Mouse (Mus musculus) lung, adult 2 months (tissue): ENCODE data around the gene Carhsp1.

Experiments
- CTCF ChIP-seq: fragments of 200-500 bp; IDR thresholded peaks from 2 replicates; pipeline ENCODE4 v1.5.1; 2011; ENCODE audit warnings: mild to moderate bottlenecking, low read length, control low read depth; ENCODE audit not compliant: insufficient read depth
- POLR2A ChIP-seq: fragments of 200-500 bp; IDR thresholded peaks from 2 replicates; pipeline ENCODE4 v1.6.1; 2011; ENCODE audit warnings: low read depth, mild to moderate bottlenecking, control low read depth, low read length, borderline replicate concordance; ENCODE audit errors: extremely low read depth

DNA sequence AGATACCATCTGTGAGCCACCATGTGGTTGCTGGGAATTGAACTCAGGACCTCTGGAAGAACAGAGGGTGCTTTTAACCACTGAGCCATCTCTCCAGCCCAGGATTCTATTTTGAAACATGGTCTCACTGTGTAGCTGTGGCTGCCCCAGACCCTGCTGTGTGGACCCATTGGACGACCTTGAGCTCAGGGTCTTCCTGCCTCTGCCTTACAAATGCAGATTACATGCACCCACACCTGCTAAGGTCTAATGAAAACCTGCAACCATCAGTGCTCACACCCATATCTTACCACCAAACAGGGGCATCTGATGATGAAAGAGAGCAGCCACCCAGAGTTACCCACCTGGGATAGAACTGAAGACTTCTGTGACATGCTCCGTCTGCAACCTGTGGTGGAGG lies 15.7 kb downstream of the Carhsp1 start:
- TF ChIP-seq POLR2A (no peak), CTCF (no peak)
